Mouse (Mus musculus): ENCODE measurements around the gene Nelfb.

Gene Nelfb

DNA sequence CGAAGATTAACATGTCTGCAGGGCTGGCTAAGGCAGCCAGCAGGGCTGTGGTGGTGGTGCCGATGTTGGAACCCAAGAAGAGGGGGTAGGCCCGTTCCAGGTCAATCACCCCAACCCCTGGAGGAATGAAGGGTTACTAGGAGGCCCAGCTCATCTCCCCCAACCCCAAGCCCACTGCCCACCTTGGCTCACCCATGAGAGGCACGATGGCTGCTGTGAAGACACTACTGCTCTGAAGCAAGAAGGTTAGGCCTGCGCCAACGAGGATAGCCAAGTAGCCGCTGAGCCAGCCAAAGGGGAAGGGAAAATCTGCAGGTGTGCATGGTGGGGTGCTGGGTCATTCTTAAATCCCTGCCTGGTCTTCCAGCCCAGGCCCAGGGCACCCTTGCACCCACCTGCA, 19.3 kb upstream of the Nelfb start:
- no peak for DNase-seq (ENCODE audit: low spot score)

DNA sequence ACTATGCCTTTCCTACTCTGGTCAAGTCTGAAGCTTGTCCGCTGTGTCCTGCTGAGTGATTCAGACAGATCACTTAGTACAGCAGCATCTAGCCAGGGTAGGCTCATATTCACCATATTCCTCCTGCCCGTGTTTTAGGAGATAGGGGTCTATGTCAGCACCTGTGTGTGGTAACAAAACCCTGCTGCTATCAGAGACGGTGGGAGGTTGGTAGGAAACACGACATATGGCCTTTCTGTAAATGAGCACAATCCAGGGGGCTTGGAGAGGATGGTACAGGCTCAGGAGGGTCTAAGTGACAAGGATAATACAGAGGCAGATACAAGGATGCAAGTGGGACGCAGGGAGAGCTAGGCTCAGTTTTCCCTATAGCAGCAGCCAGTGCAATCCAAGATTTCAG, 18.3 kb upstream of the Nelfb start:
- no peak for DNase-seq (ENCODE audit: low spot score)

GRCm38 (mm10) chr2:25228995-25229530, 17.8 kb upstream of the Nelfb start:
- no peak for DNase-seq (ENCODE audit: low spot score)

GRCm38 (mm10) chr2:25228431-25228889, 17.2 kb upstream of the Nelfb start:
- DNase-seq (ENCODE audit: low spot score), result peak; percentile 80

DNA sequence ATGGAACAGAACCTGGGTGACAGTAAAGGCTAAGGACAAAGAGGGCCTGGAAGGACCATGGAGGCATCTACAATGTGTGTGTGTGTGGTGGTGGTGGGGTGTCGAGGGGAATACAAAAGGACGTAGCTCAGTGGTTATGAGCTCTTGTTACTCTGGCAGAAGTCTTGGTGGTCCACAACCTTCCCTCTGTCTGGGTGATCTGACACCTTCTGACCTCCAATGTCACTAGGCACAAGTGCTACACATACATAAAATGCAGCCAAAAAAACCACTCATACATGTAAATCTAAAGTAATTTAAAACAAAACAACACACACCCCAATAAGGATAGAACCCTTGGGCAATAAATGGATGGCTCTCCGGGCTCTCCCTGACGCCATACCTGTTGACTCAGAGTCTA, 16.1 kb upstream of the Nelfb start:
- no peak for DNase-seq (ENCODE audit: low spot score)

DNA sequence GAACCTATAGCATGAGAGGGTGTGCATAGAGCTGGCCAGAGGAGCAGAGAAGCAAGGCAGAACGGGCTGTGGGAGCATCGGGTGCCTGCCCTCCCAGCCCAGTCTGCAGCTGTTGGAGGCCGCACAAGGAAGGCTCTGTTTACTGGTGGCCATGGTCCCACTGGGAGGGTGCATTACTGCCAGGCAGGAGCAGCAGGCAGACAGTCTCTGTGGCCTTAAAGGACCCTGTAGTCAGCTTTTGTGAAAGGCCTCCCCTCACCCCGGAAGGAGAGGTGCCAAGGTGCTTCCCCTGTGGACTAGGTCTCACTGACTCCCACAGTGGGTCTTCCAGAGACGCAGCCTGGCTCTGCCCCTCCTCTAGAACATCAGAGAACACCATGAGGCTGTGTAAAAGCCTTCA, 15.6 kb upstream of the Nelfb start:
- DNase-seq (ENCODE audit: low spot score), result no peak

DNA sequence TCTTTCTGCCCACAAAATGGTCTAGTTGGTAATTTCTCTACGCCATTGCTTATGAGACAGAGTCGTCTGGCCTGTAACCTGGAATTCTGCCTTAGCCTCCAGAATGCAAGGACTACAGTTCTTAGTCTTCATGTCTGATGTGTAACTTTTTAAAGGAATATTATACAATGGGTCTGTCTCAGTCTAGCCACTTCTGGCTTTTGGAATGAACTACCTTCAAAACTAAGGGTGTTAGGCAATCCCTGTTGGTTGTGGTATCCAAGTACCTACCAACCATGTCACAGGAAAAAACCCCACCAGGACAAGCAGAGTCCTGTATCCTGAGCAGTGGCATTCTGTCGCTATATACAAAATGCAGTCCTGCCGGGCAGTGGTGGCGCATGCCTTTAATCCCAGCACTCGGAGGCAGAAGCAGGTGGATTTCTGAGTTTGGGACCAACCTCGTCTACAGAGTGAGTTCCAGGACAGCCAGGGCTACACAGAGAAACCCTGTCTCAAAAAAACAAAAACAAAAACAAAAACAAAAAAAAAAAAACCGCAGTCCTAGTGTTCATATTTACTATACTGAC, 14.6 kb upstream of the Nelfb start:
- DNase-seq (ENCODE audit: low spot score), result no peak

DNA sequence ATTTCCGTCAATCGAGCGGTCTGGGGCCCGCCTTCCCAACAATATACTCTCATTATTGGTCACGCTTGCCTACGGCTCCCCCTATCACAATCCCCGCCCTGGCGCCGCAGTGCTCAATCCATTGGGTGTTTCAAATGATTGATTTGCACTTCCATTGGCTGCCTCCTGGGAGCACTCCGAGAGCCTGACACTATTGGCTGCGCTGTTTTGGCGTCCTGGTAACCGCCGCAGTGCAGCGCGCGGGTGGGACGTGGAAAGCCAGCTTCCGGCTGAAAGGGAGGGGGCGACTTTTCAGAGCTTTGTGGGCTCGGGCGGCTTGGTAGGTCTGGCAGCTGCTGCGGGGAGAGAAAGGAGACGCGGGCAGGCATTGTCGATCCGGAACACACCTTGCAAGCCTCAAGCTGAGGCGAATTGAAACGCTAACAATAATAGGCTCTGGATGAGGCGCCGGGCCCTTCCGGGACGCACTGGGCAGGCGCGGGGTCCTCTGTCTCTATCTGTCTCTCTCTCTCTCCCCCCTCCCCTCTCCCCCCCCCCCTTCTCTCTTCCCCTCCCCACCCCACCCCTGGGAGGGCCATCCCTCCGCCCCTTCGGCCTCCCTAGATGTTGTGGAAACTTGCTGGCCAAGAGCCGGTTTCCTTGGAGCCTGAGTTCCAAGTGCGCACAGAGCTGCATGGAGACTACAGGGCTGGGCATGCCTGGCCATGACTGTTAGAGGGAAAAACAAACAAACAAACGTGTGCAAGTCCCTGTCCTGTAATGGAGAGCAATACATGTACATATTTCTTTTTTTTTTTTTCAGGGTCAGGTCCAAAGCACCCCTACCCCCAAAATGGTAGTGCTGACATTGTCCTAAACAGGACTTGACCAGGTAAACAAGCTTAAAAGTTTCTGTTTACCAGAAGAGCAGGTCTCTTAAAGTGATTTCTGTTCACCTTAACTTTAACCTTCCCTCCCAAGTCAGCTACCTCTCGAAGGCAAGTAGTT, 13.8 kb upstream of the Nelfb start:
- DNase-seq (ENCODE audit: low spot score), result peak; percentile 96

DNA sequence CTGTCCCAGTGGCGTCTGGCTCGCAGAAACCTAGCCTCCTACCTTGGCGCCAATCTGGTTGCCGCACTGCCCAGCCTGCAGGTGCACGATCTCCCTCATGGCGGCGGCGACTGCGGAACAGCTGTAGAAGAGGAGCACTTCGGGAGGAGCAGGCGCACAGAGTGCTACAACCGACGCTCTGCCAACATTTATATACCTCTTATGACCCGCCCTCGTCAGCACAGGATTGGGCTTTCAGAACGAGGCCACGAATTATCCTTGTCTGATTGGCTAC, 13.1 kb upstream of the Nelfb start, which contains the start of gene Tubb4b:
Tubb4b (minus strand) TSS at position 211 of the 274 bp plus-strand sequence.
- DNase-seq (ENCODE audit: low spot score), result no peak

GRCm38 (mm10) chr2:25223681-25224491, 12.6 kb upstream of the Nelfb start:
- DNase-seq (ENCODE audit: low spot score), result peak; percentile 87

DNA sequence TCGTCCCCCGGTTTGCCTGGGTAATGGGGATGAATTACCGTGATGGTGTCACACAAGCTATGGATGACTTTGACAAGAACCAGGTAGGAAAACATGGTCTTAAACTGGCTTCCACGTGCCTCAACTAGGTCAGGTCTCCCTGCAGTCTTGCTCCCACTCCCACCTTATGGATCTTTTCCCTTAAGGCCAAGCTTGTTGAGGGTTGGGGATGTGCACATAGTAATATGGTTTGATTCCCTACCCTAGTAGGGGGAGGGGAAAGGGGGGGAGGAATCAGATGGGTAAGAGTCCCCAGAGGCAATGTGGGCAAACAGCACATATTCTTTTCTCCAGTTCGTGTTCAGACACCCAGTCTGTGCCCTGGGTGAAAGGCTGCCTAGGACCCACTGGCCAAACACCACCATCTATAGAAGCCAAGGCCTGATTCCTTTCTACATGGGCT, 10.1 kb upstream of the Nelfb start:
- DNase-seq (ENCODE audit: low spot score), result no peak

GRCm38 (mm10) chr2:25218445-25218844, 7.2 kb upstream of the Nelfb start, which contains the start of gene Fam166a:
Gene Fam166a, plus strand, starts transcription at chr2:25218745.
- no peak for DNase-seq (ENCODE audit: low spot score)

DNA sequence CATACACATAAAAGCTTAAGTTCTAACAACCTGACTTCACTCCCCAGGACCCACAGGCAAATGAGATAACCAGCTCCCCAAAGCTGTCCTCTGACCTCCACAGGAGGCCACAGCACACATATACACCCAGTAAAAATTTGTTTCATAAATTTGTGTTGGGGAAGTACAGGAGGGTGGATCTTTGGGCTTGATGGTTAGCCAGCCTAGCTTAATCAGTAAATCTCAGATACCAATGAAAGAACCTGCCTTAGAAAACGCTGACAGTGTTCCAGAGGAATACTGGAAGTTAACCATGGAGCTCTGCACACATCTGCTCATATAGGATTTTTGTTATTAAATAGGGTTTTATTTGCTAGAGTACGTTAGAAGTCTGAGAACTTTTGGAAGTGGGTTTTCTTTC, 6.4 kb upstream of the Nelfb start:
- DNase-seq (ENCODE audit: low spot score), result no peak

DNA sequence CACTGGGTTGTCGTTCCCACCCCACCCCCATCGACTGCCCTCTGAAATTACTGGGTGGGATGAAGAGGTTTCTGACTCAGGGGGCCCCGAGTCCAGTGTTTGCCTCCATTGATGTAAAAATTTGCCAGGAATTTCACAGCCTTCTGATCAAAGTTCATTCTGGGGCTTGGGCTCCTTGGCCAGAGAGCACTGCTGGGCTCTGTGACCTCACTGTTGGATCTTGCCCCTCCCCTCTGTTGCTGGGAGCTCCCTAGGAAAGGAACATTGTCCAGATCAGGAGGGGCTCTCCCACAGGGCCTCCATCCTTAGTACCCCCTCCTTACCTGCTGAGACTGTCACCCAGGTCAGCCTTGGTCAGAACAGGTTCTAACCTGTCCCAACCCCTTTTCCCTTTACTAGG, 3.2 kb upstream of the Nelfb start, which contains the start of gene Stpg3:
Stpg3 (minus strand) TSS at position 194 of the 400 bp plus-strand sequence.
- no peak for DNase-seq (ENCODE audit: low spot score)

DNA sequence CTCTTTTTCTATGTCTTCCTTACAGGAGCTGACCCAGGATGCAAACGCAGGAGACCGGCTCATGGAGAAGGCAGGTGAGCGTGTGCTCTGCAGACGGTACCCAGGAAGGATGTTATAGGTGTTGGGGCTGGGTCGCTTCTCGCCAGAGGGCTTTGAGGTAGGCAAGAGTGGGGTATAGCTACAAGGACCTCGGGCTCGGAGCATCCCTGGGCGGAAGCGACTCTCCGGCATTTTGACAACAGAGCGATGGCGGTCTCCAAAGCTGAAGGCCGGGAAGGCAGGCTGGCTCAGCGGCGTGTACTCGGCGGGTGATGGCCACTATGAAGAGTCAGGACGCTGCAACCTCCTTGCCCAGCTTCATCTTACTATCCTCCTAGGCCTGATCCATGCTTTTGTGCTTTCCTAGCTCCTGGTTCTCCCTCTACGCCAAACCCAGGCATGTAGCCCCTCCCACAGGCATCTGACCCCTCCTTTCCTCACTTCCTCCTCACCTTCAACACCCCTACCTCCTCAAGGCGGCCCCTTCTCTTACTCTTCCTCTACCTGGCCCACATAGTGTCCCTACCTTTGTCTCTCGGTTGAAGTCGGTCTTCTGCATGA, 2.1 kb upstream of the Nelfb start:
- DNase-seq (ENCODE audit: low spot score), result no peak

DNA sequence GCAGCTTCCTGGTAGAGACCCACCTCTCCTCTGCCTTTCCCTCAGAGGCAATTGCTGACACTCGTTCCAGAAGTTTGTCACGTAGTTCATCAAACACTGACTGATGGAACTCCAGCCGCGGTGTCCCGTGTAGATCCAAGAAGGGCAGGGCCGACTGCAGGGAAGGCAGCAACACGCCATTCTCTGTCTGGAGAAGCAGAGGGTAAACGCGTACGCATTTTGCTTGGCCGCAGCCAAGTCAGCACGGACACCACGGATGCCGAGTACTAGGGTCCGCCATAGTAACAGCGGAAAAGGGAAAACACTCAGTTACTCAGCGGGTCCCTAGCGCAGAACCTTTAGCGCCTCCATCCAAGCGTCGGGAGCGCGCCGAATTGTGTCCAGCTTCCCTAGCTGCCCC, 603 bp downstream of the Nelfb start:
- DNase-seq (ENCODE audit: low spot score), result peak; percentile 15

DNA sequence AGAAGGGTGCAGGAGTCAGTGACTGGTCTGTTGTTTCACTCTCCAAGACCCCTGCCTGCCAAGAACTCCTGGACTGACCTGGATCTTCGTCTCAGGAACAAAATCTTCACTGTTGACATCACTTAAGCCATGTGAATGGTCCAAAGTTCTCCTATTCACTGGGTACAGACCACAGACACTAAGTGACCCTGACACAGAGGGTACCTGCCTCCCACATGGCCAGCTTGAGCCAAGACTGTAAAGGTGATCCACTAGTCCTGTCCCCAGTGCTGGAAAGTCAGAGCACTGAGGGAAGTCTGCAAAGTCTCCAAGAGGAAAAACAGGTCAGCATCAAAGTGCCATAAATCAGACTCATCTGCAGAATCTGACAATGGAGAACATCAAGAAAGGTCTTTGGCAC, 3.7 kb downstream of the Nelfb start:
- no peak for DNase-seq (ENCODE audit: low spot score)

DNA sequence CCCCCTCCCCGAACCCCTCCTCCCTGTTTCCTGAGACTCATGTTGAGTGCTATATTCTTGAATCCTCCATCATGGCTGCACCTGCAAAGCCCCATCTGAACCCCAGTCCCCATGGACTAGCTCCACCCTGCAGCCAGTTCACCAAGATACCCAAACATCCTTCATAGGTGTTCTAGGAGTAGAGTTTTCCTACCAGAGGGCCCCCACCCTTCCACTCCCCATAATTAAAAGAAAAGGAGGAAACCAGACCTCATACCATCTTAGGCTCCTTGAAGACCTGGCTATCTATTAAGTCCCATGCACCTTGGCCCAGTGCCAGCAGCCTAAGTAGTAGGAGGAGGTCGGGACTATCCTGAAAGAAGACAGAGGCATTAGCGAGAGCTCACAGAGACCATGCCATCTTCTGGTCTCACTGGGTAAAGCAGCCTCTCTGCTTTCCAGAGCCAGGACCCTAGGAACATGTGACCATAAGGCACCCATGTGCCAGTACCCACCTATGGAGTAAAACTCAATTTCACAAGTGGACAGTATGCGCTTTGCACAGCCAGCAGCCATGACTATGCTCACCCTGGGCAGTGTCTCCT, 7.6 kb downstream of the Nelfb start:
- DNase-seq (ENCODE audit: low spot score), result peak; percentile 29

DNA sequence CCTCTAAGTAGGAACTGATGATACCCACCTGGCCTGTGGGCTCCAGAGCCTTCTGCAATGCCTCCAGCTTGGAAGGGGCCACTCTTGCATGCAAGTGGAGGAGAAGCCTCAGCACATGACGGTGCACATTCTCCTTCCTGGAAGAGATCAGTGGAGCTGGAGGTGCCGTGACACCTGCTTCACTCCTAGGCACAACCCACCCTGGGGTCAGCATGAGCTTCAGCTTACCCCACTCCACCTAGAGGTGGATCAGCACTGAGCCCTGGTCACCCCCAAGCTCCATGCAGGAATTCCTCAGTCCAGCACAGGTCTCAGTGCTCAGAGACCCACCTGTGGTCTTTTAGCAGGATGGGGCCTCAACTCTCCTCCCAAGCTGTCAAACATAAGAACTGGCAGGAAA, 10.7 kb downstream of the Nelfb start:
- DNase-seq (ENCODE audit: low spot score), result no peak

- DNase-seq (ENCODE audit: low spot score), result no peak
Observed at GRCm38 (mm10) chr2:25197946-25198345, 13.3 kb downstream of the Nelfb start.

GRCm38 (mm10) chr2:25197191-25197590, 14.1 kb downstream of the Nelfb start:
- no peak for DNase-seq (ENCODE audit: low spot score)
